Mouse (Mus musculus) E14TG2a.4 (cell line): ENCODE measurements at regions not wholly inside any gene's neighbourhood (a gene's known extent, or its start where the extent isn't known, plus 50 kb on each side); places are given as distances from the start of the nearest gene placed in this dataset.

Experiments
- H3K27me3 ChIP-seq: 2 replicates; pipeline ENCODE4 v1.6.1; 2014; ENCODE audit warnings: low read length, control low read depth; ENCODE audit not compliant: insufficient read depth
- H3K36me3 ChIP-seq: 2 replicates; pipeline ENCODE4 v1.6.1; 2014; ENCODE audit warnings: low read length, control low read depth; ENCODE audit not compliant: insufficient read depth
- H3K4me1 ChIP-seq: replicated peaks from 2 replicates; pipeline ENCODE4 v1.6.1; 2014; ENCODE audit warnings: low read depth, low read length, control low read depth
- H3K4me3 ChIP-seq: replicated peaks from 2 replicates; pipeline ENCODE4 v1.5.1; 2014; ENCODE audit warnings: mild to moderate bottlenecking, low read length
- H3K9me3 ChIP-seq: 2 replicates; pipeline ENCODE4 v1.6.1; 2014; ENCODE audit warnings: low read length, control low read depth
- CTCF ChIP-seq: conservative IDR thresholded peaks from 2 replicates; pipeline ENCODE4 v1.5.1; 2014; ENCODE audit warnings: low read length
- NANOG ChIP-seq: IDR thresholded peaks from 2 replicates; pipeline ENCODE4 v1.6.1; 2014; ENCODE audit warnings: borderline replicate concordance, low read length, mixed read lengths
- POU5F1 ChIP-seq: IDR thresholded peaks from 2 replicates; pipeline ENCODE4 v1.6.1; 2014; ENCODE audit warnings: low read length, borderline replicate concordance

DNA sequence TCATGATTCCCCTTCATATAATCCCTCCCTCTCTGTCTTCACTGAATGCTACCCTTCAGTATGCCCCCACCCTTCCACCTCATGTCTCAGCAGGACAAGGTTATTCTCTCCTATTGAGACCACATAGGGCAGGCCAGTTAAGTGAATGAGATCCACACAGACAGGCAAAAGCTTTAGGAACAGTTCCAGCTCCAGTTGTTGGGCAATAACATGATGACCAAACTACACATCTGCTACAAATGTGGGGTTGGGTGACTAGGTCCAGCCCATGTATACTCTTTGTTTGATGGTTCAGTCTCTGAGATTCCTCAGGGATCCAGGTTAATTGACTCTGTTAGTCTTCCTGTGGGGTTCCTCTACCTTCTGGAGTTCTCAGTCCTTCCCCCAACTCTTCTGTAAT, 269.5 kb upstream of the Col3a1 start:
- Histone ChIP-seq H3K4me3 (no peak overlapping the region), H3K27me3 (no peaks in the 10 kb centered on the region), H3K4me1 (no peaks in the 10 kb centered on the region), H3K36me3 (no peaks in the 10 kb centered on the region), H3K9me3 (no peaks in the 10 kb centered on the region)
- TF ChIP-seq POU5F1 (no peak), CTCF (no peak), NANOG (no peak)

DNA sequence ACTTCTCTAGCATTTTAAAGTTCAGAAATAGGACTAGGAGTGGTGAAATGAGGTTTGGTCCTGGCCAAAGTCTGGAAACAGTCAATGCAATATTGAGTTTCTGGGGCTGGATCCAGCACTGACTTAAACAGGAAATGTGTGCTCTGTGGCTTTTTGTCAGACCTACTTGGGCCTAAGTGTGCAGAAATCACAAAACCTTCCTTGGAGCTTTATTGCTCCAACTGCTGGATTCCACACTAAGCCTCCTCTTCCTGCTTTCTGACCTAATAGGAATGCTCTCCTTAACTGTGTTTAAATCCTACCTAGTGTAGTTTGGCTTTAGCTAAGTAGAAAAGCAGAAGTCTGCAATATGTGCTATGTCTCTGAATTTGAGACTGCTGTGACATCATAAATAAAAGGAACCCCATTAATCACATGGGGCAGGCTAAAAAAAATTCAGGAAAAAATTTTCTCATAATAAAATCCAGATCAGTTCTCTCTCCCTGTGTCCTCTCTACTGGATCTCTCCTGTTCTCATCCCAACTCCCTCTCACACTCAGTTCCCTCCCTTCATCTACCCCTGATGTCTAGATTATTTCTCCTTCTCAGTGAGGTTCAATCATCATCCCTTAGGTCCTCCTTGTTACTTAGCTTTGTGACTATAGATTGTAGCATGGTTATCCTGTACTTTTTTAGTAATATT, 268.0 kb upstream of the Col3a1 start:
- H3K27me3 ChIP-seq = no peaks in the 10 kb centered on the region
- no peak overlapping the region for H3K4me3 ChIP-seq
- no peaks in the 10 kb centered on the region for H3K36me3 ChIP-seq
- no peak for TF ChIP-seq CTCF
- TF ChIP-seq POU5F1 = no peak
- no peak for TF ChIP-seq NANOG
- no peaks in the 10 kb centered on the region for H3K9me3 ChIP-seq
- H3K4me1 ChIP-seq = no peaks in the 10 kb centered on the region

GRCm38 (mm10) chr1:45090841-45091535, 220.3 kb upstream of the Col3a1 start:
- TF ChIP-seq POU5F1 (no peak), CTCF (no peak), NANOG (no peak)
- no peaks in the 10 kb centered on the region for H3K36me3 ChIP-seq
- H3K27me3 ChIP-seq = no peaks in the 10 kb centered on the region
- peaks cover 66% of the 10 kb centered on the region for H3K9me3 ChIP-seq
- H3K4me1 ChIP-seq = no peaks in the 10 kb centered on the region
- no peak overlapping the region for H3K4me3 ChIP-seq

- TF ChIP-seq NANOG (no peak), CTCF (no peak), POU5F1 (no peak)
- H3K27me3 ChIP-seq = no peaks in the 10 kb centered on the region
These were observed 210.4 kb upstream of the Col3a1 start for GRCm38 (mm10) chr1:45100966-45101365.

GRCm38 (mm10) chr1:45116409-45117144, 194.8 kb upstream of the Col3a1 start:
- Histone ChIP-seq H3K27me3 (no peaks in the 10 kb centered on the region), H3K4me3 (no peak overlapping the region), H3K36me3 (no peaks in the 10 kb centered on the region), H3K9me3 (no peaks in the 10 kb centered on the region), H3K4me1 (no peaks in the 10 kb centered on the region)
- TF ChIP-seq CTCF (no peak), POU5F1 (no peak), NANOG (no peak)

More at GRCm38 (mm10) chr1:45100966-45101365, 210.4 kb upstream of the Col3a1 start:
- no peak overlapping the region for H3K4me3 ChIP-seq
- H3K9me3 ChIP-seq = peaks cover 9% of the 10 kb centered on the region
- no peaks in the 10 kb centered on the region for H3K36me3 ChIP-seq
- H3K4me1 ChIP-seq = no peaks in the 10 kb centered on the region

DNA sequence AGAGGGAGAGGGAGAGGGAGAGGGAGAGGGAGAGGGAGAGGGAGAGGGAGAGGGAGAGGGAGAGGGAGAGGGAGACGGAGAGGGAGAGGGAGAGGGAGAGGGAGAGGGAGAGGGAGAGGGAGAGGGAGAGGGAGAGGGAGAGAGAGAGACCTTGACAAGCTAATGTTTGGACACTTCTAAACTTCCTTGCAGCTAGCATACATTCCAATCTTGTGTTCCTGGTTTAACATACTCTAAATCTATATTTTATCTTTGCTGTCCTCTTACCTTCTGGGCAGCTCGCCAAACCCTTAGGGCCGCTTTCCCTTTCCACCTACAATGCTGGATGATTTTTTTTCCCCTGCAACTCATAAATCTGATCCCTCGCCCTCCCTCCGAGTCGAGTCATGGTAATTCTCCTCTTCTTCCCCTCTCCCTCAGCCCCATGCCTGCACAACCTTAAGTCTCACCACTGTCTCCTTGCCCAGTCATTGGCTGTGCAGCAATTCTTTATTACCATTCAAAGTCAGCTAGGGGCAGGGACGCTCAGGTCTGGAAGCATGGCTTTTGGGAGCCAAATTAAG, 176.1 kb upstream of the Col3a1 start:
- Histone ChIP-seq H3K36me3 (no peaks in the 10 kb centered on the region), H3K27me3 (no peaks in the 10 kb centered on the region), H3K4me3 (no peak overlapping the region), H3K4me1 (no peaks in the 10 kb centered on the region), H3K9me3 (no peaks in the 10 kb centered on the region)
- TF ChIP-seq CTCF (no peak), NANOG (no peak), POU5F1 (no peak)

DNA sequence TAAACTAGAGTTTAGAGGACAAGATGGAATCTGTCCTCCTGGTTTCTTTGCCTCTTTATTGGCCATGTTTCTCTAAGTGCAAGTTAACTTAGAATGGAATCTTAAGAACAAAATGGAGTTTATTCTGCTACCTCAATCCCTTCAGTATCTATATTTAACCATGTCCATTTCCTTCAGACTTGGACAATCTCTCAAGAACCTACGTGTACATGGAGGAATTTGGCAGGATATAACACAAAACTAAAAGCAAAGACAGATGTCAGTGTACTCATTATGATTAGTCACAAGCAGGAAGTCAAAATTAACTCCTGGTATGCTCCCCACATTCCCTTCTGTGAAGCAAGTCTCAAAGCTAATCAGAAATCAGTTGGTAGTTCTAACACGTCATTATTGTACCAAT, 164.3 kb upstream of the Col3a1 start:
- no peaks in the 10 kb centered on the region for H3K4me1 ChIP-seq
- H3K27me3 ChIP-seq = no peaks in the 10 kb centered on the region
- no peak overlapping the region for H3K4me3 ChIP-seq
- H3K9me3 ChIP-seq = no peaks in the 10 kb centered on the region
- TF ChIP-seq CTCF (no peak), NANOG (no peak), POU5F1 (no peak)
- H3K36me3 ChIP-seq = no peaks in the 10 kb centered on the region

- Histone ChIP-seq H3K9me3 (peaks cover 2% of the 10 kb centered on the region; the same call in 1 of the 2 replicates), H3K4me3 (no peak overlapping the region)
- no peak for TF ChIP-seq CTCF
- TF ChIP-seq NANOG = no peak
- TF ChIP-seq POU5F1 = no peak
These were observed 129.7 kb upstream of the Col3a1 start for GRCm38 (mm10) chr1:45181632-45182031.

More at GRCm38 (mm10) chr1:45181632-45182031, 129.7 kb upstream of the Col3a1 start:
- Histone ChIP-seq H3K27me3 (no peaks in the 10 kb centered on the region), H3K4me1 (no peaks in the 10 kb centered on the region), H3K36me3 (no peaks in the 10 kb centered on the region)
